Mouse (Mus musculus) embryo, embryonic 10 days (tissue): Measurements from ENCODE around the gene Papss2.
A peak's percentile ranks its signal among the peaks of the same experiment; 100 is the strongest.

Experiments used
- DNase-seq: peaks from one replicate; pipeline ENCODE4 v3.0.0-alpha.2; 2015; ENCODE audit warnings: low spot score

The Papss2 gene

DNA sequence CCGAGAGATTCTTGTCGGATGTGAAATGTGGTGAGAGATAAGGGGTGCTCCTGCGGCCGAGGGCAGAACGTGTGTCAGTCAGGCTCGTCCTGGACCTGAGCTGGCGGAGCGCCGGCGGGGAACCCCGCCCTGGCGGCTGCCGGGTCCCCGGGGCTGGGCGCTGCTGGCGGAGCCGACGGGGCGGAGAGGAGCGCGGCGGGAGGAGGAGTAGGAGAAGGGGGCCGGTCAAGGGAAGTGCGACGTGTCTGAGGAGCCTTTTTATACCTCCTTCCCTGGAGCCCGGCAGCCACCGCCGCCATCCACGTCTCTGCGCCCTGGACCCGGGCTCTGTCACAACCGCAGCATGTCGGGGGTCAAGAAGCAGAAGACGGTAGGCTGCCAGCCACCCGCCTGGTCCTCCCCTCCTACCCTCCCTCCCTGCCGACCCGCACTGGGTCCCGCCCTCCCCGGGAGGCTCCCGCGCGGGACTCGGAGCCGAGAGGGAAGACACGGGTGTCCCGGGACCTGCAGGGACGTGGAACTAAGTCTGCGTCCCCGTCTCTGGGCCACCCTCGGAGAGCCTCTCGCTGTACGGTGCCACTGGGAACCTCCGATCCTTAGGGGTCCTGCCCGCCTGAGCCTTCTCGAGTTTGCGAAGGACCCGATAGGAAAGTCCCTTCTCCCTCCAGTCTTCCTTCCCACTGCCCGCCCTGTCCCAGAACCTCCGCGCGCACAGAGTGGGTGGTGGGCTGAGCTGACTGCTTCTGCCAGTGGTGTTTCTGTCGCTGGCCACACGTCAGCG is at the start of gene Papss2:
Papss2 (plus strand) TSS at position 285 of the 781 bp plus-strand sequence.
- peak; percentile 50 for DNase-seq

DNA sequence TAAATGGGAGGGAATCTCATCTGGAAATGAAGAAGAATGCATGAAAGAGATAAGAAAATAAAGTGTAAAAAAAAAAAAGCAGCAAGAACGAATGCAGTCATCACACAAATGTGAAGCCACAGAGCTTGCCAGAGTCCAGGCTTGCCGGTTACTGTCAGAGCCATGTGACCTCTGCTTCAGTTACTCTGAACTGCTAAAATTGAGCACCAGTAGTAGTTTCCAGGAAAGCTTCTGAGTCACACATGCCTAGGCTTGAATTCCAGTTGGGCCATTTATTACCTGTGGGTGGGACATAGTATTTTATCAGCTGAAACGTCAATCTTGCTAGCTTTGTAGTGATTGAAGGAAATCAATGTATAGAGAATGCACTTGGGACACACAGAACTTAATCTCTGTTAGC is 48.2 kb upstream of the Papss2 start:
- DNase-seq, result no peak

DNA sequence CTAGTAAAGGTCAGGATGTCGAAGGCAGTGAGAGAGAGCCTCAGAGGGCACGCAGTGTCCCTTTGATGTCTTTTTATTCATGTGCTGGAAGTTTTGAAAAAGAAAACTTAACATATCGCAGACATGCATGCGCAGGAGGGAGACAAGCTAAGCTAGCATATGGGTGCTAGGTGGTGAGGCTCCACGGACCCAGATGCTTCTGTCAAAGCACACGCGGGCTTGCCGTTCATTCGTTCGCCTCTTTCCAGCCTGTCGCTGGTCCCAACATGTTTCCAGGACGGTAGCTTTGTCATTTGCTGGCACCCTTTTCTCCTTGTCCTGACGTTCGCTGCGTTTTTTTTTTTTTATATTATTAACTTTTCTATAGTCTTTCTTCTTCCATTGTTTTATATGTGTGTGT is 47.4 kb upstream of the Papss2 start:
- DNase-seq, result no peak

DNA sequence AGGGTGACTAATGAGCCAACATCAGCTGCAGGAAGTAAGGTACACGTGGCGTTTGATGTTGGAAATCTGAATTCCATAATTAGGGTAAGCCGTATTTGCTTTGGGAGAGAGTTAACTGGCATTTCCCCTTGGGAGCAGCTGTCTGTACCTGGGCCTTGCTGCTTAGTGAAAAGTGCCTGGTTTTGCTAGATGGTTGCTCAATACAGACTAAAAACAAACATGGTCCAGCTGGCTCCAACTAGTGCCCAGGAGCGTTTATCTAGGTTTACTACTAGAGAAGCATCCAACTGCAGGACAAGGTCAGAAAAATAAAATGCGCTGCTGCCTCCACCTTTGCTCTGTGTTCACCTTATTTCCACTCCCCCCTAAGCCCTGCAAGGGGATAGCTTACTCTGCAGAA is 45.1 kb upstream of the Papss2 start:
- no peak for DNase-seq

DNA sequence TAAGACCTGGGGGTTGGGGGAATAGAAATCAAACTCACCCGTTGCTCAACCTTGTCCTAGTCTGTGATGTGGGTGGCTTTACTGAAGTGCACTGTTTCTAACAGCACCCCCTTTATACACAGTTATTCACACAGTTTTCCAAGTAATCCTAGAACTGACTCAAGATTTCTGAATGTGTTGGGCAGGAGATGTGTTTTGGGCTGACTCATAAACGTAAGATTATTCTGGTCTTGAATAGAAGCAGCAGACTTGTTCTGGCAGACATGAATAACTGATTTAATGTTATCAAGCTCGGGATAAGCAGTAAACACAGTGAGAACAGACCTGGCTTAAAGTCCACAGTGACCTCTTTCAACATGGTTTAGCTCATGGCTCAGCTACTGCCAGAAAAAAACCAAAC is 44.1 kb upstream of the Papss2 start:
- no peak for DNase-seq

DNA sequence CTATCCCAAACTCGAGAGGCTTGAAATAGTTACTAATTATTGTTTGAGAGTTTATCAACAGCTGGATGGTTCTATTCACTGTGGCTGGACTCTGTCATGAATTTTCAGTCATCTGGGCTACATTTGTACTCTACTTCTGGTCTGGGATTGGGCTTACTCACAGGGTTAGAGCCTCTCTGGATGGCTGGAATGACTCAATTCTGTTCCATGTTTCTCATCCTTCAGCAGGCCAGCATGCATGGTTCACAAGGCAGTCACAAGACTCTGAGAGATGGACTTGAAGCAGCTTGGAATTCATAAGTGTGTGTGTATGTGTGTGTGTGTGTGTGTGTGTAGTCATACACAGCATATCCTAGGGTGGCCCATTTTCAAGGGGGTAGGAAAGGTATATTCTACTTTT is 43.5 kb upstream of the Papss2 start:
- no peak for DNase-seq

DNA sequence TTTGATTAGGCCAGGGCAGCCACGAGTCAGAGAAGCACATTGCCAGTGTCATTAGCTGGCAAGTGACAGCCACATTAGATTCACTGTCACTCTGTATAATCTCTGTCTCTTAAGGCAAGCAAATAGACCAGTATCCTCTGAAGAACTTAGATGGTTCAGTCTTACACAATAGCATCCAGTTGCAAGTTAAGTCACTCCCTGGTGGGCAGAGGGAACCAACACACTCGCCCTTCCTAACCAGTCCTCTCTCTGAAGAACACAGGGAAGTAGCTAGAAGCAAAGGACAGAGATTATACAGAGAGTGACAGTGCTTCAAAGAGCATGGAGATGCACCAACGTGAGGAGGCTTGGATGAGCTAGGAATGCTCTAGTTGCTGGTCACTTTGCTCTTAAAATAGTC is 42.3 kb upstream of the Papss2 start:
- no peak for DNase-seq

DNA sequence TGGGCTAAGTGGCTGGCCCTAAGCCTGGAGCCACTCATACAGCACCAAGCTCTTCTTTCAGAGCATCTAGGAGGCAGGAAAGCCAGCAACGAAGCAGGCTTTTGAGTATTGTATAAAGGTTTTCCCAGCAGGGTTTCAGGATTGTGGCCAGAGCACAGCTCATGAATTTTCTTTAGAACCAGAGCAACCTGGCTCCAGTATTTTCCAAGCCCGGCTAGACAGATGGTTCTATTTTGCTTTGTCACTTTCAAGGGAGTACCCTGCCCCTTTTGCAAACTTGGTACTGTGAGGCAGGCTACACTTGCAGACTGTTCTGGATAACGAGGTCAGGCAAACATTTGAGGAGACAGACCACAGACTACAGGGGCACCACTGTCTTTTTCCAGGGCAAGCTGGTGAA is 40.3 kb upstream of the Papss2 start:
- DNase-seq, result no peak

DNA sequence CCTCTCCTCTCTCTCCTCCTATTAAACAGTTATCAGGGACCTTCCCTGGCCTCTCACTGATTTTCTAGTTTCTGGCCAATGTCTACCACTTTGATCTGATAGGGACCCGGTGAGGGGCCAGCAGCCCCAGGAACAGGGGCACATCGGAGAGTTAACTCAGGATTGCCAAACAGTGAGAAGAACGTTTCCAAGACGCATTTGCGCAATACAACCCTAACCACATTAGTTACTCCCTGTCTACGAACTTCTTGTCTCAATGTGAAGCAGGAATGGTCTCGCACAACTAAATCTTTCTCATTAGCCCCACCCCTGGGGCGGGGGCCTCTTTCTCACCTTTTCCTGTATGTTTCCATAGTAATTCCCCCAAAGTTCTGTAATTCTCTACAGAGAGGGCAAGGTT is 28.6 kb upstream of the Papss2 start:
- no peak for DNase-seq

DNA sequence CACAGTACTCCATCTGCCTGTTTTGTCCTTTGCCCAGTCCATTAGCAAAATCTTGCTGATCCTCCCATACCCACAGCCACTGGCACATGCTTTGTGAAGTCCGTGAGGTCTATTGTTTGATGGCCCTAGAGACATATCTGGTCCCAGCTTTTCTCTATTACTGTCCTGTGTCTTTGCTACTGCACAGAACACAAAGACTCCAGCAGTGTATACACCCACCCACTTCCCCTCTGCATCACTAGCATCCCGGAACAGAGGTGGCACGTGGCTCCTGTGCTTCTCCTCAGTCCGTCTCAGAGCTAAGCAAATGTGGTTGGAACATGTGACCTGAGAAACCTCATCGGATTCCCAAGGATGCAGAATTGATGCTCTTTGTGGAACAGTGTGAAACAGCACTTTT is 28.1 kb upstream of the Papss2 start:
- DNase-seq, result no peak

DNA sequence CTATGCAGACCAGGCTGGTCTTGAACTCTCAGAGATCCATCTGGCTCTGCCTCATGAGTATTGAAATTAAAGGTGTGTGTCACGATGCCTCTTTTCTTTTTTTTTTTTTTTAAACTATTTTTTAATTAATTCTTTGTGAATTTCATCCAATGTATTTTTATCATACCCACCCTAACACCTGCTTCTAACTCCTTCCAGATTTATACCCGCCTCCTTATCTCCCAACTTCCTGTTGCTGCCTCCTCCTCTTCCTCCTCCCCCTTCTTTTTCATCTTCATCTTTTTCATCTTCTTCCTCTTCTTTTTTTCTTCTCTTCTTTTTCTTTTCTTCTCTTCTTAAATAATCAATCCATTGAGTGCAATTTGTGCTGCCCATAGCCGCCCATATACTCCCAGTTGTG is 27.1 kb upstream of the Papss2 start:
- DNase-seq, result no peak

DNA sequence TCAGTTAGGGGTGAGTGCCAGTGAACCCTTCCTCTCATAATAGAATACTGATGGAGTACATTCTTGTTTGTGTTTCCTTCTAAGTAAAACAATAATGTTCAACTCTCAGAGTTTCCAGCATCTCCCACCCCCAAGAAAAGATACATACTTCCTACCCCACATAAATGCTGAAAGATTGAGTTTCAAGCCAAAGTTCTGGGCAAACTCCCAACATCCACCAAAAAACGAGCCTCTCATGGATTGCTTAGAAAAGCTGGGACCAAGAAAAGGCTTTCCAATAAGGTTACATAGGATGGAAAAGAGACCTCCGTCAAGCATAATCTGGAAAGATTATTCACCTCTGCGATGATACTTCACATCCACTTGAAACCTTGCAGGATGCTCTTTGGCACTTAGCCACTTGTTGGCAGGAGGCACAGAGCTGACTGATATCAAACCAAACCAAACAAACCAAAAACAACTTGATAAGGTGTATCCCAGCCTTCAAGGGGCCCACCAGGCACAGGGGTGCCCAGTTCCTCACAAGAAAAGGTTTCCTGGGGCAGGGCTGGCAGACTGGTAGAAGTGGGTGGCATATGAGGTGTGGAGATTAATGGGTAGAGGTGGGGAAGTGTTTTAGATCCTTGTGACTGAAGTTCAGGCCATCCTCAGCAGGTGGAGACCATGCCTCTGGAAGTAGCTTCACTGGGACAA is 26.5 kb upstream of the Papss2 start:
- DNase-seq, result no peak

DNA sequence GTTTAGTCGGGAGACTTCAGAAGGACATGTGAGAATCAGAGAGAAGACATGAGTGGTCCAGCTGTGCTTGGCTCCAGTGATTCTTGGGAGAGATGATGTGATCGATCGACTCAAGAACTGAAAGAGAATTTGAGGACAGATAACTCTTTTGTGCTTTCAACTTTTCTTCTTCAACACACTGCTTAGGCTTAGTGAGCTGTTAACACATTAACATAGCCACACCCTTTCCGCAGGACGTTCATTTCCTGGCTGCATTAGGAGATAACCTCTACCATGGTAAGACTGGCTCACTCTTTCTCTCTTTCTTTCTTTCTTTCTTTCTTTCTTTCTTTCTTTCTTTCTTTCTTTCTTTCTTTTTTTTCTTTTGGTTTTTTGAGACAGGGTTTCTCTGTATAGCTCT is 25.9 kb upstream of the Papss2 start:
- no peak for DNase-seq

DNA sequence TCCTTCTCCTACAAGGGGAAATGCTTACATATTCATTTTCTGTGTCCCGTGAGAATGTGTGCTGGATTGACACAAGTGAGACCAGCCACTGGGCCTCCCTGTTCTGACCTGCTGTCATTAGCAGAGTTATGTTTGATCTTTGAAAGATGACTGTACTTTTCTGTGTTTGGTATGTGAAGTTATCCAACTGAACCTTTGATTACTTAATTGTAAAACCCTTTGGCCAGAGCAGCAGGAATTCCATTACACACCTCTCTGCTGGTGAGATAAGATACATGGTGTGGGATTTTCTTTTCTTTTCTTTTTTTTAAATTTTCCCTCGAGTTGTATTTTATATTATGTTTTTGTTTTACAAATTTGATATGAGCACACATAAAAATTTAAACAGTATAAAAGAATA is 23.4 kb upstream of the Papss2 start:
- no peak for DNase-seq

DNA sequence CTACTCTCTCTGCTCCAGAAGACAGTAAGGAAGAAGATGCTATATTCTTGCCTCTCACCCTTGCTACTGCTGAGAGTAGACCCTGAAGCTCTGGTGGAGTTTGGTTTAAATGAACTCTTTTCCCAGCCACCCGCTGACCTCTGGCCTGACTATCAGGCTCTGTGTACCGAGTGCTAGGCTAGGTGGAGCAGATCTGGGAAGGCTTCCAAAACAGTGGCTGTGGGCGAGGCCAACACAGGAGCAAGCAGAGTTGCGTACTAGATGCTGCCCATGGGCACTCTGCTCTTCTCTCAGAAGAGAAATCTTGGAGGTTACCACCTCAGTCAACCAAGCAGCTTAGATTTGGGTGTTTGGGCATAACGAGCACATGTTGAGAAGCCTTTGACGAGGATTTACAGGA is 22.3 kb upstream of the Papss2 start:
- DNase-seq, result no peak

DNA sequence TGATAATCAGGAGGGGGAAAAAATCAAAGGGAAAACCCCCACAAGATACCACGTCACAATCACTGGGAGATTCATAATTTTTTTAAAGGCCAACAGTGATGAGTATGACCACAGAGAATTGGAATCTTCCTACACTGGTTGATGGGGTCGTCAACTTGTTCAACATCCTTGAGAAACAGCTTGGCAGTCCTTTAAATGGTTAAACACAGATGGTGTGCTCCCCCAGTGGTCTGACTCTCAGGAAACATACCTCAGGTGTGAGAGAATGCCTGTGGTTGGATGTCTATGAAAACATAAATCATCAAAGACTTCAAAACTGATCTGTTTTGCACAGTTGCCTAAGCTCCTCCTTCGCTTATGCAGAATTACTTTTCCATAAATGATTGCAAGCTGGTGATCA is 20.7 kb upstream of the Papss2 start:
- DNase-seq, result no peak

DNA sequence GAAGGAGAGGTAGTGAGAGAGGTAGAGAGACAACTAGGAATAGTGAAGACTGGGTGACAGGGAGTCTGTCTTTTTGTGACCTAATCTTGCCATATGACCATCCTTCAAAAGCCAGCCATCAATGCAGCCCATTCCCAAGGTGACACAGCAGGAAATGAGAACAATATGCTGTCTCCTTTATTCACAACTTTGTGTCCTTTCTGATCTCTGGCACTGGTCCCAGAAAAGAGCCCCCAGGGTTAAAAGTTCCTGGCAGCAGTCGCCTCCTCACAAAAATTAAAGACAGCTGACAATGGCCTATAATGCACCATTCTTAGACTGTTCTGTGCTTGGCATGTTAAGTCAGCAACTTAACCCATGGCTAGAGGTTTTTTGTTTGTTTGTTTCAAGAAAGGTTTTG is 17.8 kb upstream of the Papss2 start:
- no peak for DNase-seq

DNA sequence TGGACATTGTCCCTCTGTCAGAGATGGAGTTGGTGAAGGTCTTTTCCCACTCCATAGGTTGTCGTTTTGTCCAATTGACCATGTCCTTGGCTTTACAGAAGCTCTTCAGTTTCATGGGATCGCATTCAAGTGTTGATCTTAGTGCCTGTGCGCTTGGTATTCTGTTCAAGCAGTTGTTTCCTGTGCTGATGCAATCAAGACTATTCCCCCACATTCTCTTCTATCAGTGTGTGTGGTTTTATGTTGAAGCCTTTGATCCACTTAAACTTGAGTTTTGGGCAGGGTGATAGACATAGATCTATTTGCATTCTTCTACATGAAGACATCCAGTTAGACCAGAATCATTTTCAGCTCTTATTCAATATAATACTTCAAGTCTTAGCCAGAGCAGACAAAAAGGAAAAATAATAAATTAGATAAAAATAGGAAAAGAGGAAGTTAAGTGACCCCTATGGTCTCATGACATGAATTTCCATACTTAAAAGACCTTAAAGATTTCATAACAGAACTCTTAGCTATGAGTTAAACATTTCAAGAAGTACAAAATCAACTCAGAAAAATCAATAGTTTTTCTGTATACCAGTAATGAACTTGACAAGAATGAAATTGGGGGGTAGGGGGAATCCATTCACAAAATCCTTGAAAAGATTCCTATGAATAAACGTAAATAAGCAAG is 12.4 kb upstream of the Papss2 start:
- DNase-seq, result no peak

DNA sequence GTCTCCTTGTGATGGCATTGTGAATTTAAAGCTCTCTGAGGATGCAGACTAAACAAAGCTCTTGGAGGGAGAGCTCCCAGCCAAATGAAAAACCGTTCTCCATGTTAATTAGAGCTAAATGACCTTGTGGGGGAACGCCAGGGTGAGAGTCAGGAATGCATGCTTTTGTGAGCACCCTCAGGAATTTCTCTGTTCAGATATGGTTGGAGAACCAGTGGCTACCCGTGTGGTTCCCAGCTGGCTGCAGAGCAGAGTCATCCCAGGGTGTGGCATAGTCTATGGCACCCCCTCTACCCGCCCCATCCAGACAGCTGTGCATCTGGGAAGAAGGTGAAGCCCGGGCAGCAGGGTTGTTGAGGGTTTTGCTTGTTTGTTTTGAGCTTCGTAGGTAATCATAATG is 7.9 kb upstream of the Papss2 start:
- DNase-seq, result no peak

DNA sequence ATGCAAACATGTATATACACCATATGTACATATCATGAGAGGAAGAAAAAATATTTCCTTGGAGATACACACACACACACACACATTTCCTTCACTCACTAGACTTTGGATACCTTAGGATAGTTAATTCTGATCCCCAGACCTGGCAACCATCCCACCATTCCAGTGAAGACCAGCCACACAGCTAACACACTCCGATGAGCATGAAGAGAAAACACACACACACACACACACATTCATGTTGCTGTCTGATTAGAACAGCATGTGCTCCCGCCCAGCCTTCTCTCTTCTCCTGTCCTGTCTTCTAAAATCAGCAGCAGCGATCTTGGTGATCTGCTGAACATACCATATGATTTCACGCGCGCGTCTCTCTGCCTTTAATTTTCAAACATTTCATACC is 2.8 kb upstream of the Papss2 start:
- no peak for DNase-seq

DNA sequence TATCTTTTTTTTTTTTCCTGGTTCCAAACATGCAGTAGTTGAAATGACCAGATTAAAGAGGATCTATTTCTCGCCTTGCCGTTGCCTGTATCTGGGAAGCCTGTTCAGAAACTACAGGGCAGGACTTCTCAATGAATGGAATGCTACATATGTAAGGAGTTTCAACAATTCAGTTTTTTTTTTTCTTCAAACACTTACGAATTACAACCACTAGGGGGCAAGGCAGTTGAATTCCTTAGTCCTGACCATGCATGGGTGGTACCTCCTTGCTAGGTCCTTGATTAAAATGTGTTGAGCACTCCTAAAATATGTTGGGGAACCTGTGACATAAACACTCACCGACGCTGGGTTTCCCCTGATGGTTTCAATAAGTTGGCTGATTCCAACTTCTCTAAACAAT is 1.7 kb upstream of the Papss2 start:
- no peak for DNase-seq

DNA sequence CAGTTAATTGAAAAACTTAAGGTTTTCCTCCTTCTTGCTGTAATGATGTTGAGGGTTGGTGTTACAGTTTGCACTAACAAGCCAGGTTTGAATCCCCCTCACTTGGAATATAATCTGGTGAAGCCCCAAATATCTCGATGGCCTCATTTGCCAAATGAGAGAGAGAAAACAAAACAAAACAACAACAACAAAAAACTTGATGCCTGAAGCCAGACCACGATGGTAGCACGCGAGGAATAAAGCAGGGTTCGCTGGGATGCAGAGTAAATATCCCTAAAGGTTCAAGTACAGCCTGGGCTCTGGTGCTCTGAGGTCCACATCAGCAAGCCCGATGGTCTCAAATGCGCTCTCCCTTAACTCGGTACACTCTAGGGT is 472 bp upstream of the Papss2 start:
- no peak for DNase-seq

DNA sequence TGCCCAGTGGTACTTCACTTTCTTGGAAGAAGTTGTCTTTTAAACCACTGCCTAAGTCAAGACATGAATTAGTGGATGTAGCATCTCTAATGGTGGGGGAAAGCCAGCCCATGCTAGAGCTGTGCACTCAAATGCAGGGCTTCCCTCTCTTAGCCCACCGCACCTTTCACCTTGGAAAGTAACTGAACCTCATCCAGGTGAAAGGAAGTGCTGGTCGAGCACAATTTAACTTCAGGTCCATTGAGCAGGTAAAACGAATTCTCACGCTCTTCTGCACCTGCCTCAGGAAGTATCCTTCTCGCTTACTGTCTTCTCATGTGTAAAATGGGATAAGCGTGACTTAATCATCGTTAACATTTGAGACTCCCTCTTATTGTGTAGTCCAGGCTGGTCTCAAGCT is 3.4 kb downstream of the Papss2 start:
- no peak for DNase-seq

DNA sequence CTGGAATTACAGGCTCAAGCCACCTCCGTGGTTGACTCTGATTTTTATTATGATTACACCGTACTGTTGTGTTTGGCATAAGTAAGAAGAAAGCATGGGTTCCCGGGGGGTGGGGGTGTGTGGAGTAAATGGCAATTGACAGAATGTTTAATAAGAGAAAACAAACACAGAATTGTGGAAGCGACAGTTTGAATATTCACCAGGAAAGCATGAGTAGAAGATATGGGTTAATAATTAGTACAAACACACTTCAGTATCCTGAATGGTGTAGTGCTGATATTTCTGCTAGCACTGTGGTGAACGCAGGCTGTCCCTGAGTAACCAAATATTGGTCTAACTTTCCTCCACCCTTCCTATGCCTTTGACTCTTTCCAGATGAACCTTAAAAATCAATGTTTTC is 3.8 kb downstream of the Papss2 start:
- DNase-seq, result no peak
